Comparison of ENCODE assay signal across 23 mouse cellular contexts in genomic region chr1:162957422-162957821, GRCm38 (mm10). TPM values are rescaled to one million over a fixed set of nuclear protein-coding genes. Genes with fewer than 3 reads are reported as not detected.
A peak's percentile ranks its signal among the peaks of the same experiment; 100 is the strongest.
DNase-seq lines count a peak whose midpoint lies in the region; ATAC-seq and TF ChIP-seq lines count a peak whose summit lies in the region.
"Had no signal": no experiment of that assay in that cellular context is flagged by ENCODE, and none has a peak within 500 bp of the region (broad histone marks: within the 10 kb centered on the region; RNA-seq: fewer than 3 reads in every experiment).

No protein-coding gene starts in this region.

- H3K4me3 ChIP-seq in embryonic facial prominence, embryonic 14.5 days (ENCODE audit: low read depth, low read length), result no peak overlapping the region
- no peak overlapping the region for H3K4me3 ChIP-seq in embryonic facial prominence, embryonic 10.5 days
- H3K4me3 ChIP-seq in liver, postnatal 0 days (ENCODE audit: low read depth, low read length), result no peak overlapping the region
- H3K4me3 ChIP-seq: embryonic facial prominence, embryonic 13.5 days; erythroblast, embryonic 14.5 days; forebrain, embryonic 15.5 days; heart, adult 2 months; heart, embryonic 12.5 days; hindbrain, embryonic 10.5 days had no signal

- no peaks in the 10 kb centered on the region for H3K36me3 ChIP-seq in embryonic facial prominence, embryonic 14.5 days (ENCODE audit: control insufficient read depth, insufficient read depth, low read length)
- H3K36me3 ChIP-seq in embryonic facial prominence, embryonic 10.5 days (replicated peaks), result no peaks in the 10 kb centered on the region
- no peaks in the 10 kb centered on the region for H3K36me3 ChIP-seq in liver, postnatal 0 days (replicated peaks; ENCODE audit: insufficient read depth, low read length)
- H3K36me3 ChIP-seq: embryonic facial prominence, embryonic 13.5 days; forebrain, embryonic 15.5 days; heart, embryonic 12.5 days; hindbrain, embryonic 10.5 days had no signal

- ATAC-seq in embryonic facial prominence, embryonic 14.5 days (ENCODE audit: low read depth), result peak; percentile 57; the same call in 1 of the 2 replicates
- no peak for ATAC-seq in liver, postnatal 0 days
- ATAC-seq: forebrain, embryonic 15.5 days had no signal

- no peaks in the 10 kb centered on the region for H3K9me3 ChIP-seq in embryonic facial prominence, embryonic 14.5 days (ENCODE audit: control insufficient read depth, low read length)
- H3K9me3 ChIP-seq in embryonic facial prominence, embryonic 10.5 days, result no peaks in the 10 kb centered on the region
- no peaks in the 10 kb centered on the region for H3K9me3 ChIP-seq in liver, postnatal 0 days (ENCODE audit: low read length)
- H3K9me3 ChIP-seq: embryonic facial prominence, embryonic 13.5 days; forebrain, embryonic 15.5 days; heart, embryonic 12.5 days; hindbrain, embryonic 10.5 days had no signal

- TF ChIP-seq CTCF in liver, postnatal 0 days (IDR thresholded peaks at IDR 0.05; ENCODE audit: low read depth), result no peak

- WGBS in embryonic facial prominence, embryonic 14.5 days, result 73% methylated on average over 1 of the region's 1 CpGs
- WGBS in embryonic facial prominence, embryonic 10.5 days, result 87% methylated on average over 1 of the region's 1 CpGs
- 71% methylated on average over 1 of the region's 1 CpGs for WGBS in liver, postnatal 0 days (ENCODE audit: insufficient replicate concordance)

- no peaks in the 10 kb centered on the region for H3K4me1 ChIP-seq in embryonic facial prominence, embryonic 14.5 days (ENCODE audit: control insufficient read depth, insufficient read depth, low read length)
- peaks cover 11% of the 10 kb centered on the region for H3K4me1 ChIP-seq in embryonic facial prominence, embryonic 10.5 days
- no peaks in the 10 kb centered on the region for H3K4me1 ChIP-seq in liver, postnatal 0 days (ENCODE audit: insufficient read depth)
- H3K4me1 ChIP-seq: embryonic facial prominence, embryonic 13.5 days; forebrain, embryonic 15.5 days; heart, embryonic 12.5 days; hindbrain, embryonic 10.5 days had no signal

- H3K27ac ChIP-seq in embryonic facial prominence, embryonic 14.5 days (replicated peaks; ENCODE audit: low read depth, low read length), result no peak overlapping the region
- H3K27ac ChIP-seq in embryonic facial prominence, embryonic 10.5 days (replicated peaks), result no peak overlapping the region
- no peak overlapping the region for H3K27ac ChIP-seq in liver, postnatal 0 days (ENCODE audit: low read depth)
- H3K27ac ChIP-seq: embryonic facial prominence, embryonic 13.5 days; forebrain, embryonic 15.5 days; heart, adult 2 months; hindbrain, embryonic 10.5 days; hindbrain, embryonic 14.5 days had no signal

- H3K4me2 ChIP-seq in embryonic facial prominence, embryonic 14.5 days (ENCODE audit: low read depth, low read length), result no peak overlapping the region
- H3K4me2 ChIP-seq in liver, postnatal 0 days (ENCODE audit: low read depth, low read length), result no peak overlapping the region
- H3K4me2 ChIP-seq: embryonic facial prominence, embryonic 13.5 days; forebrain, embryonic 15.5 days; heart, embryonic 12.5 days; hindbrain, embryonic 14.5 days had no signal

- DNase-seq in embryonic facial prominence, embryonic 14.5 days (ENCODE audit: low spot score), result peak; percentile 60
- no peak for DNase-seq in embryonic facial prominence, embryonic 10.5 days (ENCODE audit: low spot score)
- DNase-seq in lung, adult 18-20 months, result peak; percentile 31 to 46
- DNase-seq in lung, postnatal 14 days, result no peak
- DNase-seq in NIH3T3 (ENCODE audit: low read depth), result peak; percentile 78
- DNase-seq in lung, postnatal 25 days (ENCODE audit: low spot score), result peak; percentile 36
- DNase-seq in heart, adult 9 months (ENCODE audit: low spot score in 2 of 2), result no peak
- no peak for DNase-seq in liver, postnatal 0 days
- DNase-seq: adrenal gland, postnatal 10 days; cerebellum, adult 11-12 months; cerebellum, adult 9-10 months; cerebellum, postnatal 25 days; gastrocnemius, postnatal 10 days; heart, adult 2 months had no signal

- H3K9ac ChIP-seq in embryonic facial prominence, embryonic 14.5 days (ENCODE audit: low read depth, low read length), result no peak overlapping the region
- H3K9ac ChIP-seq in liver, postnatal 0 days (replicated peaks), result no peak overlapping the region
- H3K9ac ChIP-seq: embryonic facial prominence, embryonic 13.5 days; forebrain, embryonic 15.5 days; heart, embryonic 12.5 days; hindbrain, embryonic 14.5 days had no signal

- no peaks in the 10 kb centered on the region for H3K27me3 ChIP-seq in embryonic facial prominence, embryonic 14.5 days (replicated peaks; ENCODE audit: control insufficient read depth, insufficient read depth, low read length)
- no peaks in the 10 kb centered on the region for H3K27me3 ChIP-seq in embryonic facial prominence, embryonic 10.5 days (replicated peaks; ENCODE audit: low read depth, poor library complexity, severe bottlenecking)
- H3K27me3 ChIP-seq in liver, postnatal 0 days (ENCODE audit: insufficient read depth, low read length), result no peaks in the 10 kb centered on the region
- H3K27me3 ChIP-seq: embryonic facial prominence, embryonic 13.5 days; forebrain, embryonic 15.5 days; heart, embryonic 12.5 days had no signal

- no peak for TF ChIP-seq EP300 in liver, postnatal 0 days (IDR thresholded peaks at IDR 0.05; ENCODE audit: low read depth)

RNA-seq across cellular contexts. Expression of gene Fmo6, which starts 20.1 kb away (rescaled TPM):
- 3.1 and 4.0 TPM in 2 replicates for polyA plus RNA-seq in embryonic facial prominence, embryonic 14.5 days (2014; fragmentation: Nextera tagmentation; extraction: Ambion mirVana)
- polyA plus RNA-seq in embryonic facial prominence, embryonic 10.5 days (2016; fragmentation: Nextera tagmentation; extraction: Ambion mirVana), result not detected in 2 replicates
- not detected in 2 replicates for polyA plus RNA-seq in liver, postnatal 0 days (2015; fragmentation: Nextera tagmentation; extraction: Ambion mirVana)
- polyA plus RNA-seq: C2C12; cortical plate, adult 2 months; erythroblast, embryonic 14.5 days; forebrain, embryonic 11.5 days; forebrain, embryonic 15.5 days; heart, embryonic 12.5 days; hindbrain, embryonic 10.5 days; hindbrain, embryonic 14.5 days had no signal

RNA-seq across cellular contexts. Expression of gene Fmo3, which starts 26.9 kb away (rescaled TPM):
- not detected in 2 replicates for polyA plus RNA-seq in embryonic facial prominence, embryonic 14.5 days (2014; fragmentation: Nextera tagmentation; extraction: Ambion mirVana)
- polyA plus RNA-seq in embryonic facial prominence, embryonic 10.5 days (2016; fragmentation: Nextera tagmentation; extraction: Ambion mirVana), result not detected in 2 replicates
- 0.08 TPM in 1 of 2 replicates, not detected in the other for polyA plus RNA-seq in liver, postnatal 0 days (2015; fragmentation: Nextera tagmentation; extraction: Ambion mirVana)
- polyA plus RNA-seq: C2C12; cortical plate, adult 2 months; embryonic facial prominence, embryonic 13.5 days; erythroblast, embryonic 14.5 days; forebrain, embryonic 11.5 days; forebrain, embryonic 15.5 days; heart, embryonic 12.5 days; hindbrain, embryonic 10.5 days; hindbrain, embryonic 14.5 days had no signal

RNA-seq across cellular contexts. Expression of gene Fmo2, which starts 58.9 kb away (rescaled TPM):
- polyA plus RNA-seq in embryonic facial prominence, embryonic 14.5 days (2014; fragmentation: Nextera tagmentation; extraction: Ambion mirVana), result 3.5 and 5.2 TPM in 2 replicates
- not detected in 2 replicates for polyA plus RNA-seq in embryonic facial prominence, embryonic 10.5 days (2016; fragmentation: Nextera tagmentation; extraction: Ambion mirVana)
- 0.55 and 0.62 TPM in 2 replicates for polyA plus RNA-seq in liver, postnatal 0 days (2015; fragmentation: Nextera tagmentation; extraction: Ambion mirVana)
- polyA plus RNA-seq: C2C12; erythroblast, embryonic 14.5 days; hindbrain, embryonic 10.5 days had no signal

Comparison
In these comparisons a context has a peak if more than half of its experiments do, and no peak if none do; other contexts are left out.
1. DNase-seq: peak in embryonic facial prominence, embryonic 14.5 days (single experiment), lung, adult 18-20 months (2 of 2), NIH3T3 (single experiment) and lung, postnatal 25 days (single experiment); none in embryonic facial prominence, embryonic 10.5 days (single experiment), lung, postnatal 14 days (single experiment), heart, adult 9 months (0 of 2) and liver, postnatal 0 days (single experiment).